Mouse (Mus musculus): Measurements from ENCODE around the gene Hexim2. TPM values are rescaled to one million over a fixed set of nuclear protein-coding genes. Genes with fewer than 3 reads are reported as not detected.

Gene Hexim2
- polyA plus RNA-seq, 1 experiment from 2014 or later = 29.8 TPM

- Histone ChIP-seq H3K27ac (ENCODE audit: low read depth, low read length) (no peak overlapping the region), H3K36me3 (ENCODE audit: control insufficient read depth, insufficient read depth, low read length) (no peaks in the 10 kb centered on the region), H3K4me3 (ENCODE audit: low read depth, low read length) (no peak overlapping the region), H3K4me2 (ENCODE audit: low read depth, low read length) (no peak overlapping the region), H3K27me3 (ENCODE audit: control insufficient read depth, insufficient read depth, low read length) (peaks cover 4% of the 10 kb centered on the region; the same call in 1 of the 2 replicates), H3K9ac (replicated peaks; ENCODE audit: low read depth, low read length) (no peak overlapping the region), H3K4me1 (ENCODE audit: control insufficient read depth, insufficient read depth, low read length) (peaks cover 13% of the 10 kb centered on the region), H3K9me3 (ENCODE audit: control insufficient read depth, low read length) (no peaks in the 10 kb centered on the region)
- 96% methylated on average over 11 of the region's 11 CpGs for WGBS
- ATAC-seq (ENCODE audit: low read depth) = no peak
Measured at GRCm38 (mm10) chr11:103173771-103174344, 41.6 kb downstream of the Hexim2 start.

GRCm38 (mm10) chr11:103174411-103174832 is 42.2 kb downstream of the Hexim2 start:
- ATAC-seq (ENCODE audit: low read depth) = no peak
- H3K9ac ChIP-seq (replicated peaks; ENCODE audit: low read depth, low read length) = no peak overlapping the region
- H3K4me2 ChIP-seq (ENCODE audit: low read depth, low read length) = no peak overlapping the region
- peaks cover 13% of the 10 kb centered on the region for H3K4me1 ChIP-seq (ENCODE audit: control insufficient read depth, insufficient read depth, low read length)
- H3K9me3 ChIP-seq (ENCODE audit: control insufficient read depth, low read length) = no peaks in the 10 kb centered on the region
- H3K27me3 ChIP-seq (ENCODE audit: control insufficient read depth, insufficient read depth, low read length) = peaks cover 4% of the 10 kb centered on the region; the same call in 1 of the 2 replicates
- 86% methylated on average over 5 of the region's 5 CpGs for WGBS
- no peaks in the 10 kb centered on the region for H3K36me3 ChIP-seq (ENCODE audit: control insufficient read depth, insufficient read depth, low read length)
- no peak overlapping the region for H3K4me3 ChIP-seq (ENCODE audit: low read depth, low read length)
- H3K27ac ChIP-seq (ENCODE audit: low read depth, low read length) = no peak overlapping the region

DNA sequence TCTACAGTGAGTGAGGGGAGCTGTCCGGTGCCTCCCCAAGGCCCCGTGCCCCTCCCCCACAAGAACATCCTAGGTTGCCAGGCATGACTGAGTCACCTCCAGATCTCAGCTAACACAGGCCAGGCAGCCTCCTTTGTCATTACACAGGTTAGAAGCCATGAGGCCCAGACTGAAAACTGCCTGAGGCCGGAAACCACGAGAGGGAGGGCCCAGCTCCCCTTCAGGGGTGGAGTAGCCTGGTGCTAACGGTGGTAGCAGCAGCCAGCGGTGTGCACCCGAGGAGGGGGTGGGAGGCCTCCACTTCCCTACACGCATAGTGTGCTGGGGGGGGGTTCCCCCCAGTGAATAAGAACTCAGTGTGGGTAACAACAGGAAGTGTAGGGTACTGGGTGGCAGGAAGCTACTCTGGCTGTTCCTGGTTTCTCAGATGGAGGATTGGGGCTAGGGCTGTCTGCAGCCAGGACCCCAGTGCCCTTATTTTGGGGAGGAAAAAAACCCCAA is 42.7 kb downstream of the Hexim2 start:
- 55% methylated on average over 8 of the region's 8 CpGs for WGBS
- no peak overlapping the region for H3K9ac ChIP-seq (replicated peaks; ENCODE audit: low read depth, low read length)
- no peak for ATAC-seq (ENCODE audit: low read depth)
- H3K27me3 ChIP-seq (ENCODE audit: control insufficient read depth, insufficient read depth, low read length) = peaks cover 4% of the 10 kb centered on the region; the same call in 1 of the 2 replicates
- H3K27ac ChIP-seq (ENCODE audit: low read depth, low read length) = no peak overlapping the region
- no peak overlapping the region for H3K4me2 ChIP-seq (ENCODE audit: low read depth, low read length)
- no peaks in the 10 kb centered on the region for H3K36me3 ChIP-seq (ENCODE audit: control insufficient read depth, insufficient read depth, low read length)
- peaks cover 13% of the 10 kb centered on the region for H3K4me1 ChIP-seq (ENCODE audit: control insufficient read depth, insufficient read depth, low read length)
- no peaks in the 10 kb centered on the region for H3K9me3 ChIP-seq (ENCODE audit: control insufficient read depth, low read length)
- no peak overlapping the region for H3K4me3 ChIP-seq (ENCODE audit: low read depth, low read length)

DNA sequence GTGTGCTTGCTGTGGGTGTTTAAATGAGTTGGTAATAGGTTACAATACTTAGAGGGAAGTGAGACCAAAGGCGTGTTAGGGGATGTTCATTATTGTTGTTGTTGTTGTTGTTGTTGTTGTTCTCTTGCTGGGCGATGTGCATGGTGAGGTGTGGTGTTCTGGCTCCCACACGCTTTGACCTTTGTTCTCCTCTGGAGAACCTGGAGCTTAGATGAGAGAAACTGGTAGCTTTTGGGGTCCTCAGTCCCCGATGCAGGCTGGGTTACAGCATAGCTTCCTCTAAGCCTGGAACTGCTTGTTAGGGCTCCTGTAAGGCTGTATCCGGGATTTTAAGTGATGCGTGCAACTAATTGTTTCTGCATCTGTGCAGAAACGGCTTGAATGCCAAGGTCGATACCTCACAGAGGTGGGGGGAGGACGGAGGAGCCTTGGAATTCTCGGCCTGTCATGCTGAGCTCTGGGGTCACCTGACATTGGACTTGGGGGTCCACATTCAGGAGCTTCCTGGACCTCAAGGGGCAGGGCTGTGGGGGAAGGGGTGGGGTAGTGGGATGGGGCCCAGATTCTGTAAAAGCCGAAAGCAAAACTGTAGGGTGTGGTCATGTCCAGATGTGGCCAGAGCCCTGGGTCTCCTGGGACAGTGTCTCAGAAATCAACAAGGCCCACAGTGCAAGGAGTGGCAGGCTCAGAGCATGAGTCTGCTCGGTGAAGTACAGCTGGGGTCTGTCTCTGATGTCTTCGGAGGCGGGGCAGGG is 43.6 kb downstream of the Hexim2 start:
- H3K4me2 ChIP-seq (ENCODE audit: low read depth, low read length) = no peak overlapping the region
- WGBS = 74% methylated on average over 14 of the region's 14 CpGs
- peaks cover 4% of the 10 kb centered on the region; the same call in 1 of the 2 replicates for H3K27me3 ChIP-seq (ENCODE audit: control insufficient read depth, insufficient read depth, low read length)
- H3K27ac ChIP-seq (ENCODE audit: low read depth, low read length) = no peak overlapping the region
- H3K9ac ChIP-seq (replicated peaks; ENCODE audit: low read depth, low read length) = no peak overlapping the region
- H3K4me1 ChIP-seq (ENCODE audit: control insufficient read depth, insufficient read depth, low read length) = peaks cover 7% of the 10 kb centered on the region; the same call in 1 of the 2 replicates
- no peaks in the 10 kb centered on the region for H3K36me3 ChIP-seq (ENCODE audit: control insufficient read depth, insufficient read depth, low read length)
- no peak for ATAC-seq (ENCODE audit: low read depth)
- no peaks in the 10 kb centered on the region for H3K9me3 ChIP-seq (ENCODE audit: control insufficient read depth, low read length)
- H3K4me3 ChIP-seq (ENCODE audit: low read depth, low read length) = no peak overlapping the region

- peaks cover 4% of the 10 kb centered on the region; the same call in 1 of the 2 replicates for H3K27me3 ChIP-seq (ENCODE audit: control insufficient read depth, insufficient read depth, low read length)
- WGBS = 88% methylated on average over 1 of the region's 1 CpGs
- H3K36me3 ChIP-seq (ENCODE audit: control insufficient read depth, insufficient read depth, low read length) = no peaks in the 10 kb centered on the region
- no peak overlapping the region for H3K4me2 ChIP-seq (ENCODE audit: low read depth, low read length)
- H3K9me3 ChIP-seq (ENCODE audit: control insufficient read depth, low read length) = no peaks in the 10 kb centered on the region
- no peak for ATAC-seq (ENCODE audit: low read depth)
- no peak overlapping the region for H3K4me3 ChIP-seq (ENCODE audit: low read depth, low read length)
- 0 out of 2 replicates have a peak, but pooled peaks cover 4% of the 10 kb centered on the region for H3K4me1 ChIP-seq (ENCODE audit: control insufficient read depth, insufficient read depth, low read length)
- no peak overlapping the region for H3K27ac ChIP-seq (ENCODE audit: low read depth, low read length)
- no peak overlapping the region for H3K9ac ChIP-seq (replicated peaks; ENCODE audit: low read depth, low read length)
Measured at GRCm38 (mm10) chr11:103176510-103176909, 44.3 kb downstream of the Hexim2 start.

DNA sequence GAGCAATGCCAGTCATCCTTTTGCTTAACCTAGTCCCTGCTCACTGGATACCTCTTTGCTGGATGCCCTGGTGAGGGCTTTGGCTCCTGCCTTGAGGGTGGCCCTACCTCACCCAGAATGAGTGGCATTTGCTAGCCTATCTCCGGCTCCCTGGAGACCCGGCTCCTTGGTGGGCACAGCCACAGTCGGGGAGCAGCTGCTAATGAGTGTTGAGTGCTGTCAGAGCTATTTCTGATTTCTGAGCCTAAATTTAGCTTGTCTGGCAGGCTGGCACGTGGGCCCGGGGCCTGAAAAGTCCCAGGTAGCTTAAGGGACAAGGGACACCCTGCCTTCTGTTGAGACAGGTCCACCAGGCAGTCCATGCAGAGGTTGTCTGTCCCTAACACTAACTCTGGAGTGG is 45.0 kb downstream of the Hexim2 start:
- no peak overlapping the region for H3K4me3 ChIP-seq (ENCODE audit: low read depth, low read length)
- H3K27me3 ChIP-seq (ENCODE audit: control insufficient read depth, insufficient read depth, low read length) = peaks cover 4% of the 10 kb centered on the region; the same call in 1 of the 2 replicates
- no peaks in the 10 kb centered on the region for H3K9me3 ChIP-seq (ENCODE audit: control insufficient read depth, low read length)
- H3K4me1 ChIP-seq (ENCODE audit: control insufficient read depth, insufficient read depth, low read length) = no peaks in the 10 kb centered on the region
- no peak for ATAC-seq (ENCODE audit: low read depth)
- H3K36me3 ChIP-seq (ENCODE audit: control insufficient read depth, insufficient read depth, low read length) = no peaks in the 10 kb centered on the region
- WGBS = 86% methylated on average over 5 of the region's 5 CpGs
- no peak overlapping the region for H3K4me2 ChIP-seq (ENCODE audit: low read depth, low read length)
- no peak overlapping the region for H3K9ac ChIP-seq (replicated peaks; ENCODE audit: low read depth, low read length)
- H3K27ac ChIP-seq (ENCODE audit: low read depth, low read length) = no peak overlapping the region

DNA sequence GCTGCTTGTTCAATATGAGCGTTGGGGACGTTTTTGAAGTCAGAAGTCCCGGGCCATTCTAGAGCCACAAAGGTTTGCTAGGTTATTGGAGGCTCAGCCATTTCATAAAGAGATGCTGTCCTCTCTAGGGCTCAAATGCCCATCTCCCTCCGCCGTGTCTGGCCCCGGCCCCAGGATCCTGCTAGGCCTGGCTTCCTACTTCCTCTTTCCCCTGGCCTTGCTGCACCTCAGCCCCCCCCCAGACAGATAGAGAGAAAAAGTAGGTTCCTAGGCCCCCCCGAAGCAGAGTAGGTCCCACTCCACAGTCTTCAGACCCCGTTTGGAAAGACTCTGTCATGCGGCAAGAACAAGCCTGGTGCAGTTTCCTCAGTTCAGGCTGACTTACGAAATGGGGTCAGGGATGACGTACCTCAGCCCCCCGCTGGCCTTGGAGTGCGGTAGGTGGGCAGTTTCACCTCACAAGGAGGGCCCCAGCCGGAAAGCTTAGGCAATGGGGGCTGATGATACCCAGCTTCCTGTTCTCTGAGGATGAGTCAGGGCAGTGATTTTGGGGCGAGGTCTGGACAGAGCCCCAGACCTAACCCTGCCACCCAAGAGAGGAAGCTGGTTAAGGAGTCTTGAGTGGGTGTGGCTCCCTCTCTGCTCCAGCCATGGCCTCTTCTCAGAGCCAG is 45.7 kb downstream of the Hexim2 start:
- Histone ChIP-seq H3K9me3 (ENCODE audit: control insufficient read depth, low read length) (no peaks in the 10 kb centered on the region), H3K27me3 (ENCODE audit: control insufficient read depth, insufficient read depth, low read length) (peaks cover 2% of the 10 kb centered on the region; the same call in 1 of the 2 replicates), H3K4me1 (ENCODE audit: control insufficient read depth, insufficient read depth, low read length) (no peaks in the 10 kb centered on the region), H3K4me2 (ENCODE audit: low read depth, low read length) (no peak overlapping the region), H3K4me3 (ENCODE audit: low read depth, low read length) (no peak overlapping the region), H3K27ac (ENCODE audit: low read depth, low read length) (no peak overlapping the region), H3K36me3 (ENCODE audit: control insufficient read depth, insufficient read depth, low read length) (no peaks in the 10 kb centered on the region), H3K9ac (replicated peaks; ENCODE audit: low read depth, low read length) (no peak overlapping the region)
- WGBS = 85% methylated on average over 15 of the region's 15 CpGs
- no peak for ATAC-seq (ENCODE audit: low read depth)

DNA sequence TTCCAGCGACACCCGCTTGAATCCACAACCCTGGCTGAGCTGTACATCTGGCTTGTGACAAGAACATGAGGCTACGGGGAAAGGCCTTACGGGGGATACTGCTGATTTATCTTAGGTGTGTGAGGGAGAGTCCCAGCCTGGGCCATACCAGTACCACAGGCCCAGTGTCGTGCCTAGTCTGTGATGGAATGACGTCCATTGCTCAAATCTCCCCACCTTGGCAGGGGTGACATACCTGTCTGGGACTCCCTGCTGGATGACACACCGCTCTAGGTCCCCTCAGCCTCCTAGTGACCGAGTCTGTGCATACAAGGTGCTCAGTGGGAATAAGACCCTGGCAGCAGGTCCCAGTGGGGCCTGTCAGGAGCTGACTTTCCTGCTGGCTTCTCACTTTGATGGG is 46.5 kb downstream of the Hexim2 start:
- Histone ChIP-seq H3K27ac (ENCODE audit: low read depth, low read length) (no peak overlapping the region), H3K4me2 (ENCODE audit: low read depth, low read length) (no peak overlapping the region), H3K9me3 (ENCODE audit: control insufficient read depth, low read length) (no peaks in the 10 kb centered on the region), H3K4me3 (ENCODE audit: low read depth, low read length) (no peak overlapping the region), H3K4me1 (ENCODE audit: control insufficient read depth, insufficient read depth, low read length) (no peaks in the 10 kb centered on the region), H3K36me3 (ENCODE audit: control insufficient read depth, insufficient read depth, low read length) (no peaks in the 10 kb centered on the region), H3K27me3 (ENCODE audit: control insufficient read depth, insufficient read depth, low read length) (no peaks in the 10 kb centered on the region), H3K9ac (replicated peaks; ENCODE audit: low read depth, low read length) (no peak overlapping the region)
- ATAC-seq (ENCODE audit: low read depth) = no peak
- WGBS = 84% methylated on average over 8 of the region's 8 CpGs

GRCm38 (mm10) chr11:103180426-103180825 is 48.2 kb downstream of the Hexim2 start:
- no peaks in the 10 kb centered on the region for H3K27me3 ChIP-seq (ENCODE audit: control insufficient read depth, insufficient read depth, low read length)
- no peak for ATAC-seq (ENCODE audit: low read depth)
- H3K27ac ChIP-seq (ENCODE audit: low read depth, low read length) = no peak overlapping the region
- 88% methylated on average over 1 of the region's 1 CpGs for WGBS
- H3K4me1 ChIP-seq (ENCODE audit: control insufficient read depth, insufficient read depth, low read length) = no peaks in the 10 kb centered on the region
- no peaks in the 10 kb centered on the region for H3K36me3 ChIP-seq (ENCODE audit: control insufficient read depth, insufficient read depth, low read length)
- no peak overlapping the region for H3K4me3 ChIP-seq (ENCODE audit: low read depth, low read length)
- no peak overlapping the region for H3K4me2 ChIP-seq (ENCODE audit: low read depth, low read length)
- H3K9me3 ChIP-seq (ENCODE audit: control insufficient read depth, low read length) = no peaks in the 10 kb centered on the region
- H3K9ac ChIP-seq (replicated peaks; ENCODE audit: low read depth, low read length) = no peak overlapping the region

Data from neural tube, embryonic 14.5 days (tissue).